Mouse (Mus musculus): Measurements from ENCODE around the gene Mrpl49.

DNA sequence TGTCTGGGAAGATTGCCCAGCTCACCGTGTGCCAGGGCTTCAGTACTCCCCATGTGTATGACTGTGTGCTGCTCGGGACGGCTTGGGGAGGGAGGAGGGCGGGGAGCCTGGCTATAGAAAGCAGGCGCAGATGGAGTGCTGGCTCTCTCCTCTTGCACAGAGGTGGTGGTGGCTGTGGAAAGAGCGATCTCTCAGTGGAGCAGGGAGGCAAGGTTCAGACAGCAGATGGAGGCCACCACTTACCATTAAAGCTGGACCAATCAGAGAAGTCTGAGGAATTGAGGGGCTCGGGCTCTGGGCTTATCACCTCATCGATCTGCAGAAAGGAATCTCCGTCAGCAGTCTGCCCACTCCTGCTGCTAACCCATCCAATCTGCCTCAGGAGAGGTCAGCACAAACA lies 24.6 kb upstream of the Mrpl49 start, which contains the start of gene Gm28374:
- TF ChIP-seq CTCF (IDR thresholded peaks at IDR 0.05; ENCODE audit: low read depth, low read length) (no peak), POLR2A (IDR thresholded peaks at IDR 0.05; ENCODE audit: borderline replicate concordance, low read depth, low read length) (no peak)

Measured in bone marrow macrophage, adult 2 months (primary cell).